Mouse (Mus musculus): ENCODE results near the gene Ppa1. TPM values are rescaled to one million over a fixed set of nuclear protein-coding genes. Genes with fewer than 3 reads are reported as not detected.

Ppa1 gene
- polyA plus RNA-seq (2012; rRNA removed) = 20.8 and 30.7 TPM in 2 replicates

DNA sequence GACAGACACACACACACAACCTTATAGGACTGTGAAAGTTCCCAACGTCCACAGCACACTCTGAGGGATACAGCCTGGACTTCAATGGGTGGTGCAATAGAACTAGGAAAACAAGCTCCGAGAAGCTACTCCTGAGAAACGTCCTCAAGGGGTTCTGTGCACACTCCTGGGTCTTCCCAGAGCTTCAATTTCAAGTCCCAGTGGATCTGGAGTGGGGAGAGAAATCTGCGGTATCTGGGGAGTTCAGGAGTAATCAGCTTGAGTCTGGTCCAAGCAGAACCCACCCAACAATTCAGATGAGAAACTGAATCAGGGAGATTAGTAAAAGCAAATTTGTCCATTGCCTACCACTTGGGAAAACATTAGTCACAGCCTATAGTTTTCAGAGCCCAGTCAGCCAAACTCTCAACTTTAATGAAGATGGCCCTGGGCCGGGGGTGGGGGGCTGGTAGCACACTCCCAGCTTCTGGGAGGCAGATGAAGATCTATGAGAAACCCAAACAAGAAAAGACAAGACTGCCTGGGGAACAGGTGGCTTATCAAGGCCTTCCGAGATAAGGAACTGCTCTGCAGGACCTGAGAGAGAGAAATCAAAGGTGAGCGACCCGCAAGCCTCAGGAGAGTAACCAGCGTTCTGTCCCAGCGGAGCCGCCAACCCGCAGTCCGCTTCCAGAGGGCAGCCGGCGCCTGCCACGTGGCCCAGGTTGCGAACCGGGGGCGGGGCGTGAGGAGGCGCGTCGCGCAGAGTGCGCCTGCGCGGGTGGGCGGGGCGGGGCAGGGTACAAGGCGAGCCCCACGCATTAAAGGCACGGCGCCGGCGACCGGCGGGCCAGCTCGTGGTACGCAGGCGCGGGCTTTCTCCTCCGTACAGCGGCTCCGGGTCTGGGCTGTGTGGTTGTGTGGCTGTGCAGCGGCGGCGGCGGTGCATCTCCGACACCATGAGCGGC lies at the start of gene Ppa1:
TSS of gene Ppa1 (plus strand) at position 763 of the 947 bp plus-strand sequence.

DNA sequence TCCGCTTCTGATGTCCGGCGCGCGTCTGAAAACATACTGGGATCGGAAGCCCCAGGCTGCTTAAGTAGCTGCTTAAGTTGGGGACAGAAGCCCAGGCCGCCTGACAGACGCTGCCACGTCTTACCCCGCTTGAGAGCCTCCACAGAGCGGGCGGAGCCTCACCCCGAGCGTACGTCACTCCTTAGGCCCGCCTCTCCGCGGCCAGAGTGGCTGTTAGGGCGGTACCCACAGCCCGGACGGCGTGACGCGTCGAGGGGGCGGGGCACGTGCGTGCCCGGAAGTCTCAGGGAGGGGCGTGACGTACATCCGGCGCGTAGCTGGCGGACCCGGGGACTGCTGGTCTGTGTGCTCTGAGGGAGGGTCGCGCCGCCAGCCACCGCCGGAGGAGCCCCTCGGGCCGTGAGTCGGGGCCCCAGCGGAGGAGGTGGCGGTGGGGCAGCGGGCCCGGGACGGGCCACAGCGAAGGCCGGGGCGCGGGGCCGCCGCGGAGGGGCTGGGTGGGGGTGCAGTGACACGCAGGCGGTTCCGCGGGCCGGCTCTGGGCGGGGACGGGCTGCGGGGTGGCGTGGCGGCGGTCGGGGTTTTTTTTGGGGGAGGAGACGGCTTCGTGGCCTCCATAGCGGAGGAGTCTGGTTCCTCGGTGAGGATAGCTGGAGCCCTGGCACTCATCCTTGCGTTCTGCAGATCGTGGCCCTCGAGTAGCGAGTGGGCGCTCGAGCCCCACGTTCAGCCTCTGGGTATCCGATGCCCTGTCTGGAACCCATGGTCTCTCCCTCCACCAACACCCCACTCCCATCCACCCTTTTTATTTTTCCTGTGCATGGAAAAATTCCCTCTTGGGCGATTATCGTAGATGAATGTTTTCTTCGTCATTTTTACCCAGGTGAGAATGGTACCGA lies 31.9 kb downstream of the Ppa1 start, which contains the start of gene Sar1a:
TSS of gene Sar1a (plus strand) at position 285 of the 899 bp plus-strand sequence.

DNA sequence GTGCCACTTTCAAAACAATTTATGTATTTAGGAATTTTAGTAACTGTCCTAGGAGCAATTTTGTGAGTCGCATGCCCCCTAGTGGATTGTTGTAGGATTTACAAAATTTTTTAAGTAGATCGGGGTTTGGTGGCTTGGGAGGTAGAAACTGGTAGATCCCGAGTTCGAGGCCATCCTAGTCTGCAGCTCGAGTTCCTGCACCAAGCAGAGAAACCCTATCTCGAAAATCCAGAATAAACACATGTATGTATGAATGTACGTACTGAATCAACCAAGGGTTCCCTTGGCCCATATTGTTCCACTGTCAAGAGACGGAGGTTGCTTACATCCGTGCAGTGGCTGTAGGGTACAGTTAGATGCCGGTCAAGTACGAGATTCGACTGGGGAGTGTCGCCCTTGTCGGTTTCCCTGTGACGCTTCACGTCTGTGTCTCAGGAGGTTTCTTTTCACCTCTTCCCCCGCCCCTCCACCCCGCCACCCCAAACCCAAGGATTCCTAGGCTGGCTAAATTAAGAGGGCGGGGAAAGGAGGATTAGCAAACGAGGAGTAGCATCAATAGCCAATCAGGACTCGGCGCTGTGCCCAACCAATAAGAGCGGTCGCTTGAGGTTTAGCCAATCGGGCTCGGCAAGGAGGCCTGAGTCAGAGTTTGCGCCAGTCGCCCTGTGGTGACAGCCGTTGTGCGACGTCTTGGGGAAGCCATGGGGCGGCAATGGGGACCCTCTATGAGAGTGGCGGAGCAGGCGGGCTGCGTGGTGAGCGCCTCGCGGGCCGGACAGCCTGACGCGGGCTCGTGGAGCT lies 46.7 kb downstream of the Ppa1 start, which contains the start of gene Tysnd1:
TSS of gene Tysnd1 (plus strand) at position 645 of the 801 bp plus-strand sequence.

DNA sequence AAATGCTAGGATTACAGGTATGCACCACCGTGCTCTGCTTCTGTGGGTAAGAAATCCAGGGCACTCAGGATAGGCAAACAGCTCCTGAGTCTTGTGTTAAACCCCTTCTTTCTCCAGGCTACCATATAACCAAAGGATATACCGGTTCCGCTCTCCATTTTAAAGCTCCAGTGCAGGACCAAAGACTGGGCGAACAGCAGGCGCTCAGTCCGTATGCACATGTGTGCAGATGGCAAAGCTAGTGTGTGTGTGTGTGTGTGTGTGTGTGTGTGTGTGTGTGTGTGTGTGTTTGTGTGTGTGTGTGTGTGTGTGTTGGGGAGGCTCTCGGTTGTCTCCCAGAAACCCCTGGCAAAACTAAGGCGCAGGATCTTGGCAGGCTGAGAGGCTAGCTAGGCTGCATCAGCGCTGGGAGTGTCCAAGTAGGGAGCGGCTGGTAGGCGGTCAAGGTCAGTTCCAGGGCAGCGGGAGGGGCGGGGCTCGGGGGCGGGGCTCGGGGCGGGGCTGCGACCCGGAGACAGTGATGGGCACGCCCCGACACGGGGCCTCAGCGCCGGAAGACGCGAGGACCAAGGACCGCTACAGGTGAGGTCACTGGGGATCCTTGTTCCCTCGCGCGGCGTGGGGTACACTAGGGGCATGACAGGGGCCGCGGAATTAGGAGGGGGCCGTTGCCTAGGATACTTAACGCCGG lies 66.6 kb downstream of the Ppa1 start, which contains the start of gene Aifm2:
TSS of gene Aifm2 (plus strand) at position 493 of the 691 bp plus-strand sequence.

Other genes with a start within 250 kb of the Ppa1 start
- 0.05 and 0.09 TPM in 2 replicates for gene Nodal, start 230.6 kb upstream of the Ppa1 start, polyA plus RNA-seq (2012; rRNA removed)
- 34.9 and 39.0 TPM in 2 replicates for gene Eif4ebp2, start 195.9 kb upstream of the Ppa1 start, polyA plus RNA-seq (2012; rRNA removed)
- gene Lrrc20, start 172.8 kb upstream of the Ppa1 start, polyA plus RNA-seq (2012; rRNA removed) = 8.6 and 10.9 TPM in 2 replicates
- gene Npffr1, start 53.1 kb upstream of the Ppa1 start, polyA plus RNA-seq (2012; rRNA removed) = 0.12 and 0.34 TPM in 2 replicates
- gene Sar1a, start 31.7 kb downstream of the Ppa1 start, polyA plus RNA-seq (2012; rRNA removed) = 23.7 and 26.2 TPM in 2 replicates
- 32.8 and 52.8 TPM in 2 replicates for gene Tysnd1, start 47.0 kb downstream of the Ppa1 start, polyA plus RNA-seq (2012; rRNA removed)
- gene Aifm2, start 66.7 kb downstream of the Ppa1 start, polyA plus RNA-seq (2012; rRNA removed) = 3.3 and 4.0 TPM in 2 replicates
- gene H2afy2, start 135.6 kb downstream of the Ppa1 start, polyA plus RNA-seq (2012; rRNA removed) = 1.1 and 1.6 TPM in 2 replicates